Mouse (Mus musculus) liver, embryonic 15.5 days (tissue): ENCODE results near the gene Hus1b. TPM values are rescaled to one million over a fixed set of nuclear protein-coding genes. Genes with fewer than 3 reads are reported as not detected.

Source experiments
- ATAC-seq: fragments of 200-750 bp; cut with Nextera tagmentation; 2 replicates; pipeline ENCODE4 v1.8.0; 2017; ENCODE audit warnings: moderate number of reproducible peaks, mild to moderate bottlenecking, moderate library complexity; ENCODE audit not compliant: insufficient read depth
- H3K27ac ChIP-seq: fragments of 300-500 bp; sonication (generic); replicated peaks from 2 replicates; pipeline ENCODE4 v1.5.1; 2015; ENCODE audit warnings: mild to moderate bottlenecking, inconsistent platforms
- H3K27me3 ChIP-seq: fragments of 300-500 bp; sonication (generic); 2 replicates; pipeline ENCODE4 v1.6.1; 2015; ENCODE audit warnings: mild to moderate bottlenecking, inconsistent platforms
- H3K36me3 ChIP-seq: fragments of 300-500 bp; sonication (generic); replicated peaks from 2 replicates; pipeline ENCODE4 v1.6.1; 2015; ENCODE audit warnings: moderate library complexity, mild to moderate bottlenecking, inconsistent platforms
- H3K4me1 ChIP-seq: fragments of 300-500 bp; sonication (generic); replicated peaks from 2 replicates; pipeline ENCODE4 v1.6.1; 2015; ENCODE audit warnings: inconsistent platforms
- H3K4me2 ChIP-seq: fragments of 300-500 bp; sonication (generic); 2 replicates; pipeline ENCODE4 v1.6.1; 2015; ENCODE audit warnings: moderate library complexity, mild to moderate bottlenecking, inconsistent platforms
- H3K4me3 ChIP-seq: fragments of 300-500 bp; sonication (generic); replicated peaks from 2 replicates; pipeline ENCODE4 v1.5.1; 2015; ENCODE audit warnings: mild to moderate bottlenecking, inconsistent platforms
- H3K9ac ChIP-seq: fragments of 300-500 bp; sonication (generic); 2 replicates; pipeline ENCODE4 v1.6.1; 2015; ENCODE audit warnings: moderate library complexity, mild to moderate bottlenecking, inconsistent platforms
- H3K9me3 ChIP-seq: fragments of 300-500 bp; sonication (generic); replicated peaks from 2 replicates; pipeline ENCODE4 v1.6.1; 2016; ENCODE audit warnings: inconsistent platforms
- WGBS: fragments of 180-500 bp; shearing (Covaris S2); methylation state at CpG from one replicate; pipeline ENCODE4 v1.1.7; 2015; ENCODE audit warnings: mixed read lengths; ENCODE audit not compliant: insufficient replicate concordance; 5-methylcytosine and 5-hydroxymethylcytosine counted together
- polyA plus RNA-seq: library from polyadenylated mRNA; unstranded; fragments of >200 nt; fragmentation: Nextera tagmentation; extraction: Ambion mirVana; gene quantifications from 2 replicates; pipeline ENCODE4 v1.2.1, GENCODE M21; 2015

Gene Hus1b
- polyA plus RNA-seq, 1 experiment from 2014 or later = not detected

GRCm38 (mm10) chr13:30976536-30977084, 29.1 kb upstream of the Hus1b start:
- 43% methylated on average over 8 of the region's 8 CpGs for WGBS
- H3K9ac ChIP-seq = no peak overlapping the region

GRCm38 (mm10) chr13:30974247-30974630, 26.7 kb upstream of the Hus1b start:
- Histone ChIP-seq H3K9me3 (no peaks in the 10 kb centered on the region), H3K4me2 (peak overlapping the region; percentile 73), H3K4me3 (peak overlapping the region; percentile 97), H3K27me3 (peaks cover 7% of the 10 kb centered on the region; the same call in 1 of the 2 replicates), H3K9ac (peak overlapping the region; percentile 90), H3K27ac (no peak overlapping the region; the same call in none of the 2 replicates), H3K4me1 (peaks cover 35% of the 10 kb centered on the region), H3K36me3 (no peaks in the 10 kb centered on the region)
- ATAC-seq = 0 out of 2 replicates have a peak, but pooled peaks have one; percentile 34
- 18% methylated on average over 5 of the region's 5 CpGs for WGBS

More at GRCm38 (mm10) chr13:30976536-30977084, 29.1 kb upstream of the Hus1b start:
- no peak for ATAC-seq
- Histone ChIP-seq H3K4me3 (no peak overlapping the region), H3K27me3 (peaks cover 7% of the 10 kb centered on the region; the same call in 1 of the 2 replicates), H3K27ac (no peak overlapping the region), H3K36me3 (no peaks in the 10 kb centered on the region), H3K9me3 (no peaks in the 10 kb centered on the region), H3K4me2 (no peak overlapping the region), H3K4me1 (peaks cover 17% of the 10 kb centered on the region)

- Histone ChIP-seq H3K36me3 (no peaks in the 10 kb centered on the region), H3K4me3 (peak within 1 kb of the TSS; percentile 97), H3K27me3 (peaks cover 7% of the 10 kb centered on the region; the same call in 1 of the 2 replicates), H3K4me1 (peaks cover 41% of the 10 kb centered on the region), H3K9ac (peak within 1 kb of the TSS; percentile 90), H3K9me3 (no peaks in the 10 kb centered on the region), H3K4me2 (peak within 1 kb of the TSS; percentile 73), H3K27ac (peak within 1 kb of the TSS; percentile 91)
- peak; percentile 93 for ATAC-seq
- WGBS = under 1% methylated on average over 54 of the region's 54 CpGs
These were observed 26.1 kb upstream of the Hus1b start, which contains the start of the genes Exoc2 and Gm5447 for GRCm38 (mm10) chr13:30973501-30974246. Exoc2 (minus strand) TSS chr13:30974093. Gm5447 (plus strand) TSS chr13:30974204.

- Histone ChIP-seq H3K9me3 (no peaks in the 10 kb centered on the region), H3K9ac (peak overlapping the region; percentile 21; the same call in 1 of the 2 replicates), H3K4me2 (peak overlapping the region; percentile 47), H3K4me1 (peaks cover 47% of the 10 kb centered on the region), H3K27me3 (peaks cover 7% of the 10 kb centered on the region; the same call in 1 of the 2 replicates), H3K36me3 (no peaks in the 10 kb centered on the region), H3K4me3 (no peak overlapping the region), H3K27ac (0 out of 2 replicates have a peak overlapping the region, but pooled peaks have one; percentile 9)
- WGBS = 41% methylated on average over 2 of the region's 2 CpGs
- no peak for ATAC-seq
These were observed 24.5 kb upstream of the Hus1b start for GRCm38 (mm10) chr13:30972102-30972501.

GRCm38 (mm10) chr13:30971047-30971446, 23.5 kb upstream of the Hus1b start:
- Histone ChIP-seq H3K4me1 (peaks cover 52% of the 10 kb centered on the region), H3K4me3 (no peak overlapping the region), H3K9ac (no peak overlapping the region), H3K9me3 (no peaks in the 10 kb centered on the region), H3K27me3 (peaks cover under 1% of the 10 kb centered on the region; the same call in 1 of the 2 replicates), H3K4me2 (no peak overlapping the region), H3K36me3 (no peaks in the 10 kb centered on the region), H3K27ac (no peak overlapping the region)
- ATAC-seq = no peak
- WGBS = 34% methylated on average over 3 of the region's 3 CpGs

GRCm38 (mm10) chr13:30968311-30968710, 20.8 kb upstream of the Hus1b start:
- H3K27me3 ChIP-seq = no peaks in the 10 kb centered on the region
- peaks cover 48% of the 10 kb centered on the region for H3K4me1 ChIP-seq
- H3K4me2 ChIP-seq = no peak overlapping the region
- no peak overlapping the region for H3K27ac ChIP-seq
- WGBS = 57% methylated on average over 4 of the region's 4 CpGs
- ATAC-seq = no peak
- H3K36me3 ChIP-seq = no peaks in the 10 kb centered on the region
- no peaks in the 10 kb centered on the region for H3K9me3 ChIP-seq
- no peak overlapping the region for H3K9ac ChIP-seq
- no peak overlapping the region for H3K4me3 ChIP-seq

- no peak overlapping the region for H3K4me3 ChIP-seq
- no peaks in the 10 kb centered on the region for H3K9me3 ChIP-seq
- no peak overlapping the region for H3K27ac ChIP-seq
- H3K36me3 ChIP-seq = no peaks in the 10 kb centered on the region
- ATAC-seq = no peak
- H3K9ac ChIP-seq = no peak overlapping the region
- H3K4me1 ChIP-seq = peaks cover 43% of the 10 kb centered on the region
- no peaks in the 10 kb centered on the region for H3K27me3 ChIP-seq
- WGBS = 61% methylated on average over 10 of the region's 10 CpGs
- H3K4me2 ChIP-seq = no peak overlapping the region
These were observed 18.9 kb upstream of the Hus1b start for GRCm38 (mm10) chr13:30966507-30966911.

- Histone ChIP-seq H3K27me3 (no peaks in the 10 kb centered on the region), H3K4me2 (no peak overlapping the region), H3K27ac (peak overlapping the region; percentile 68; the same call in 1 of the 2 replicates), H3K4me1 (peaks cover 42% of the 10 kb centered on the region), H3K9ac (no peak overlapping the region), H3K36me3 (no peaks in the 10 kb centered on the region), H3K9me3 (no peaks in the 10 kb centered on the region), H3K4me3 (no peak overlapping the region)
- 57% methylated on average over 2 of the region's 2 CpGs for WGBS
- ATAC-seq = peak; percentile 78
These were observed 14.4 kb upstream of the Hus1b start for GRCm38 (mm10) chr13:30961932-30962331.

GRCm38 (mm10) chr13:30960714-30961113, 13.2 kb upstream of the Hus1b start:
- Histone ChIP-seq H3K4me3 (peak overlapping the region; percentile 31), H3K36me3 (no peaks in the 10 kb centered on the region), H3K4me2 (peak overlapping the region; percentile 63), H3K27me3 (no peaks in the 10 kb centered on the region), H3K4me1 (peaks cover 37% of the 10 kb centered on the region), H3K9ac (peak overlapping the region; percentile 35; the same call in 1 of the 2 replicates), H3K27ac (peak overlapping the region; percentile 68), H3K9me3 (no peaks in the 10 kb centered on the region)
- ATAC-seq = peak; percentile 93
- WGBS = 17% methylated on average over 2 of the region's 2 CpGs

GRCm38 (mm10) chr13:30953580-30953979, 6.0 kb upstream of the Hus1b start:
- ATAC-seq = no peak
- Histone ChIP-seq H3K9ac (no peak overlapping the region), H3K4me3 (no peak overlapping the region), H3K27ac (no peak overlapping the region), H3K4me1 (peaks cover 10% of the 10 kb centered on the region), H3K36me3 (no peaks in the 10 kb centered on the region), H3K27me3 (no peaks in the 10 kb centered on the region), H3K9me3 (no peaks in the 10 kb centered on the region), H3K4me2 (no peak overlapping the region)
- WGBS = 41% methylated on average over 1 of the region's 1 CpGs

- 71% methylated on average over 2 of the region's 2 CpGs for WGBS
These were observed 4.5 kb upstream of the Hus1b start for GRCm38 (mm10) chr13:30952044-30952443.

More at GRCm38 (mm10) chr13:30952044-30952443, 4.5 kb upstream of the Hus1b start:
- H3K9ac ChIP-seq = no peak overlapping the region
- H3K27me3 ChIP-seq = no peaks in the 10 kb centered on the region
- H3K9me3 ChIP-seq = no peaks in the 10 kb centered on the region
- H3K4me3 ChIP-seq = no peak overlapping the region
- peaks cover 15% of the 10 kb centered on the region for H3K4me1 ChIP-seq
- no peak overlapping the region for H3K27ac ChIP-seq
- no peaks in the 10 kb centered on the region for H3K36me3 ChIP-seq
- ATAC-seq = no peak
- no peak overlapping the region for H3K4me2 ChIP-seq
